Mouse (Mus musculus): Measurements from ENCODE around the gene Cacnb1.
A peak's percentile ranks its signal among the peaks of the same experiment; 100 is the strongest.

Gene Cacnb1

DNA sequence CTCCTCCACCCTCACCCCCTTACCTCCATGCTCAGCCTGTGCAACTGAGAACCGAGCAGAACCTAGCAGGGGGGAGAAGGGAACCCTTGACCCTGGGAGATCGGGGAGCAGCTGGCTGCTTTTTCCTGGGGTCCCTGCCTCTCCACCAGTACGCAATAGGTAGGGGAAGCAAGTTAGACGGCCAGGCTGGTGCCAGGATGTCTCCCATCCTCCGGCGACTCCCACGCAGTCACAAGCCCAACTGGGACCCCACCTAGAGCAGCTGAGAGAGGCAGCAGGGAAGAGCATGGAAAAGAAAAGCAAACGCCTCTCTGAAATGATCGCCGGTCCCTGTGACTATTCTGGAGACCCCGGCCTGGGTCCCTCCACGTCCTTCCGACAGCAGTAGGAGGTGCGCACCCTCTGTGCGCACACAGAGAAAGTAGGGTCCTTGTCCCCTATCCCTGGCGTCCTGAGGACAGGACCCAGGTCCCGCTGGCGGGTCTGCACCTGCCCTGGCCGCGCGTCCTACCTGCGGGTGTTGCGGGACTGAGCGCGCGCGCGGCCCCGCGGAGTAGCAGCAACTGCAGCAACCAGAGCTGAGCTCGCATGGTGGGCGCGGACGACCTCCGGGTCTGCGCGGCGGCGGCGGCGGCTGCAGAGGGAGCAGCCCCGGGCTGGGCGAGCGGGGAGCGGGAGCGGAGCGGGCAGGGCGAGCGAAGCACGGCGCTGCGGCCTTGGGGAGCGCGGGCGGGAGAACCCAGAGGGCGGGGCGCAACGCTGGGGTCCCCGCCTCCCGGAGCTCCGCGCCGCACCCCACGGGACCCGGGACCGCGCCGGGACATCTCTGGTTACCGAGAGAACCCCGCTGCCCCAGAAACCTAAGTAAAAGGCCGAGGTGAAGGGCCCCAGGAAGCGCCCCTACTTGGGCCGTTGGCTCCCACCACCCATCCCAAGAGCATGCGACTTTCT is 36.8 kb downstream of the Cacnb1 start, which contains the start of gene Plxdc1:
Plxdc1 (minus strand) TSS at position 718 of the 951 bp plus-strand sequence.
- peak; percentile 59 for DNase-seq

DNA sequence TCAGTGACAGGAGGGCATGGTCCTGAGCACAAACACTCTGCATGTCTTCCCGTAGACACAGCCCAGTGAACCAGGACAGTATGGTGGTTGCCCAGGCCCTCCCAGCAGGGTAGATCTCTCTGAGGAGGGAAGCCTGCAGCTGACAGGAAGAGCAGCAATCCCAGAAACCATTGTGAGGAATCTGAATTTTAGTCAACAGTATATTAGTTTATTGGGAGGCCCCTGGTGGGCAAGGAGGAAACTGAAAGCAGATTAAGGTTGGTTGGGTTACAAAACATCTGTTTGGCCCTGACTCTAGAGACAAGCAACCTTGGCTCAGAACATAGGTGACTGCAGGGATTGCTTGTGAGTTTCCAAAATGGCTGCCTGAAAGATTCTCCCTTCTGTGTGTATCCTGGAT is 38.9 kb downstream of the Cacnb1 start:
- DNase-seq = no peak

DNA sequence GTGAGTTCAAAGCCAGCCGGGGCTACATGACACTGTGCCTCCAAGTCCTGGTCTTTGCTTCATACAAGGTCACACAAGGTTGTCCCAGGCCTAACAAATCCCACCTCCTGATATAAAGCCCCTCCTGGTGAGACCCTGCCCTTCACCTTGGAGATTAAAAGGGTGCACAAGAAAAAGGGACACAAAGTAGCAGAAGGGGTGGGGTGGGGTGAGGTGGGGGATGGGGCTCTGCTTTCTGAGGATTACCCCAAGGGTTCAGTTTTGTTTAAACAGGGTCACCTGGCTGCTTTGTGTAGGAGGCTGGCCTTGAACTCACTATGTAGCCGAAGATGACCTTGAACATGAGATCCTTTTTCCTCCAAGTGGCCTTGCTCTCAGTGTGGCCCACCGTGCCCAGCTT is 39.3 kb downstream of the Cacnb1 start:
- DNase-seq = no peak

DNA sequence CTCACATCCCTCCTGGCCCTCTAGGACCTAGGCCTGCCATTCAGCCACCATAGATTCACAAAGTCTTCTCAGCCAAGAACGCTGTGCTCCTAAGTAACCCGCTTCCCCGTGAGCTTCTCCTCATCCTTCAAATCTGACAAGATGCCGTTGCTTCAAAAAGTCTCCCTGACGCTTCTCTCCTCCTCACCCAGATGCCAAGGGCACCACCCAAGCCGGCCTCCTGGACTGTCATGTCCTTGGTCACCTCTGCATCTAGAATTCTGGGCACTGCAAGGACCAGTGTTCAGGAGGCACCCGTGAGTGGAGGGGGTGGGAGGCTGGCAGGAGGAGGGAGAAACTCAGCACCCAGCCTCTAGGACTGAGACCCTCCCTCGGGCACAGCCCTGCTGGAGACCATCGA is 40.1 kb downstream of the Cacnb1 start:
- no peak for DNase-seq

DNA sequence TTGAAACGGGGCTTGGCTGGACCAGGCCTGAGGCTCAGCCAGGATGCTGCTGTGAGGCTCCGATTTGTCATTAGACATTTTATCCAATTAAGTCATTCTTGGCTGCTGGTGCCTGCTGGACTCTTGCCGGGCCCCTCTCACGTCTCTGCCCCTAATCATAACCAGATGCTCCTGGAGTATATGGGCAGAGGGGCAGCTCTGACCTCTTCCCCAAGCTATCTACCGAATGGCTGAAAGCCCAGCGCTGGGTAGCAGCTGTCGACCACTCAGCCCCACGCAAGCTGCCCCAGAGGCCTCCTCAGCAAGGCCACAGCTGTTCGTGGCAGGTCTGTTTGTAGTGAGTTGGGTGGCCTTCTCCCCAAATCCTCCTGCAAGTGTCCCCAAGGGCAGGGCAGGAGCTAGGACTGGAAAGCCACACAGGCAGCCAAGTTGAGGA is 42.3 kb downstream of the Cacnb1 start:
- peak; percentile 65 for DNase-seq

DNA sequence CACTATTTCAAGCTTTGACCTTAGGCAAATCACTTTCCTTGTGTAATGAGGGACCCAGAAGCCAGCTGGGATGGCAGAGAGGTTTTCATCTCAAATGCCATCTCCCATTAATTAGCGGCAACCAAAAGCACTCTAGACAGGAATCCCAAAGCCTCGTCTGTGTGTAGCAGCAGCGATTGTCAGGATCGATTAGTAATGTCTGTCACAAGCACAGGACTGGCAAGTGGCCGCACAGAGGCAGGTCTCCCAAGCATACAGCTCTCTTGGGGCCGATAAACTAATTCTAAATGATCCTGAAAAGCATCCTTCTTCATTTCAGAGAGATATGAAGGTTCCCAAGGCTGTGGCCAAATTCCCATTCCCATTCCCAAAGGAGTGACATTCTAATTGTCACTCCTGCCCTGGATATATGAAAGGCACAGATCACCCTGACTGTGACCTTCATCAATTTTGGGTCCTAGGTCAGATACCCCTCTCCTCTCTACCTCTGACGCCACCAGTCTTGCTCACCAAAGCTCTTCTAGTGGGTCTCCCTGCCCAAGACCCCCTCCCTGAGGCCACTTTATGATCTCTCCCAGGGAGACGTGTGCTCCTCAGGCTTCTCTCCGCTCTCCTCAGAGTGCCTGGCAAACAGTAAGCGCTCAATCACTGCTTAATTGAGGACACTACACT is 42.9 kb downstream of the Cacnb1 start:
- DNase-seq = peak; percentile 62

DNA sequence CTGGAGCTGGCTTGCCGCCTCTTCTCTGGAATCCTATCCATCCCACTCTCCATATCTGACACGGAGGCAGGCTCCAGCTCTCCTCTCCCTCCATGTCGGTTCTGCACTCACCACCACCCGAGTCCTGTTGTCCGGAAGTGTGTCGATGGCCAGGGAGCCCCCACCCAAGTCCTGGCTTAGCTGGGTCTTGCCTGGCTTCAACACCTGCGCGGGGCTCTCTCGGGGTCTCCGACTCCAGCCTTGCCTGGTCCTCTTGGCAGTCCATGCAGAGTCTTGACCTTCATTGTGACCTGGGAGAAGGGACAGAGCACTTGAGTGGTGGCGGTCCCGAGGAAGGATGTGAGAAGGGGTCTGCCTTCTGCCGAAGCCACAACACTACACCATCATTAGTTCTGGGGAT is 44.4 kb downstream of the Cacnb1 start:
- no peak for DNase-seq

DNA sequence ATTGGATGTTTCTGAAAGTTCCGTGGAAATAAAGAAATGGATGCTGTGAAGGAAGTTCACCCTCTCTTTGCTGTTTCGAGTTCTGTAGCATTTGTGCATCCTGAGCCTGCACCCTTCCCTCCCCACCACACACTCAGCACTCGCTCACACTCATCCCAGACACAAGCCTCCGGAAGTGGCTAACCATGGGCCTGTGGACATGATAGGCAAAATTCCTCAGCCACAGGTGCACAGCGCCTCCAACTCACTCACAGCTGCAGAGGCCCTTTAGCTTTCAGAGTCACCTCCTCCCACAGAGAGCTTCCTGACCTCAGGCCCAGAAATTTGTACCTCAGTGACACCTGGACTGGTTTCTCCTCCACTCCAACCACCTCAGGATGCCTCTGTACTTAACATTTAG is 45.0 kb downstream of the Cacnb1 start:
- DNase-seq = no peak

DNA sequence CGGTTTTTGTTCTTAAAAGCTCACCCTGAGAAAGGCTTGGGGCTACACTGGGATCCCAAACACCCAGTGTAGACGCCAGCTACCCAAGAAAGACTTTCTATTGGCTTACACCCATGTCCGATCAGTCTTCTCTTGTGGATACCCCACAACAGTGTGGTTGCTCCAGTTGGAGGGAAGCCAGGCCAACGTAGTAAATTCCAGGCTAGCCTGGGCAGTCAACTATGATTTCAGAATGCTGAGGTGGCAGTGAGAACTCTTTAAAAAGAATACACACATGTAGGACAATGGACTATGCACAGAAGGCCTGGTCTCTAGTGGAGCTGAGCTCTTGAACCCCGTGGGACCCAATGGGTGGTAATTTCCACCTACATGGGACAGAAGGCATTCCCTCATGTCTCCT is 48.1 kb downstream of the Cacnb1 start:
- no peak for DNase-seq

DNA sequence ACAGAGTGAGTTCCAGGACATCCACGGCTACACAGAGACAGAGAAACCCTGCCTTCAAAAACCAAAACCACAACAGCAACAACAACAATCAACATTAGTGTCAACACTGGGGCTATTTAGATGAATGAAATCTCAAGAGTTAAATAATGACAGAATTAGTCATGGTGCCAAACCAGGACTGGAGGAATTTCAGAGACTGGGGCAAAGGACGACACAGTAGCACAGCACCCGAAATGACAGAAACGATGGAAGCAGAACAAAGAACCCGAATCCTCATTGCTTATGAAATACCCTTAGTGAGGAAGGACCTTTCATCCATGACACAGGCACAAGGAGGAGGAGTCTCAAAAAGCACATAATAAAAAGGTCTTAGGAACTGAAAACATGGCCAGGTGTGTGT is 48.7 kb downstream of the Cacnb1 start:
- no peak for DNase-seq

DNA sequence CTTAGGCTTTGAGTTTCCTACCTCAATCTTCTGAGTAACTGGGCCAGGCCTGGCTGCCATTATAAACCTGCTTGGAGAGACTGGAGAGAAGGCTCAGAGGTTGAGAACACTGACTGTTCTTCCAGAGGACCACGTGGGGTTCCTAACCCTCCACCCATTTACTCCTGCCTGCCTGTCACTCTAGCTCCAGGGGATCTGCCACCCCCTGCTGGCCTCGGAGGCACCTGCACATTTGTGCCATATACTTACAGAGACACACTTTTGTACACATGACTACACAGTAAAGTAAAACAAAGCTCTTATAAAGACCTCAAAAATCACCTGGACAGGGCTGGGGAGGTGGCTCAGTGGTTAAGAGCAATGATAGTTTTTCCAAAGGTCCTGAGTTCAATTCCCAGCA is 50.4 kb downstream of the Cacnb1 start:
- no peak for DNase-seq

DNA sequence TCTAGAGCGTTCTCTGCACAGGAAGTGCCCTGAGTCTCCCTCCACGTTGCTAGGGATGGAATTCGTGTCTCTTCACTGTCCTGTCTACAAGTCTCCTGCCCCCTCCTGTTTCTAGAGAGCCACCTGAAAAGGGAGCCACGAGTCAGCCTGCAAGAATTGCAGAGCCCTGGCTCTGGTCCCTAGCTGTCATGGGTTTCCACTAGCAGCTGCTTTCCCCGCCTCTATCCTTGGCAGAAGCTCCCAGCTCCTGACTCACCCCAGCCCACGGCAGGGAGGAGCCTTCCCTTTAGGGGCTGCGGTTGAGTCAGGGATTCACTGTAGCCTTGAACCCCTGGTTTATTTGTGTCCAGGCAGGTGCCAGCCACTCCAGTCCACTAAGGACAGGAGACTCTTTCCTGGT is 51.6 kb downstream of the Cacnb1 start:
- DNase-seq = no peak

DNA sequence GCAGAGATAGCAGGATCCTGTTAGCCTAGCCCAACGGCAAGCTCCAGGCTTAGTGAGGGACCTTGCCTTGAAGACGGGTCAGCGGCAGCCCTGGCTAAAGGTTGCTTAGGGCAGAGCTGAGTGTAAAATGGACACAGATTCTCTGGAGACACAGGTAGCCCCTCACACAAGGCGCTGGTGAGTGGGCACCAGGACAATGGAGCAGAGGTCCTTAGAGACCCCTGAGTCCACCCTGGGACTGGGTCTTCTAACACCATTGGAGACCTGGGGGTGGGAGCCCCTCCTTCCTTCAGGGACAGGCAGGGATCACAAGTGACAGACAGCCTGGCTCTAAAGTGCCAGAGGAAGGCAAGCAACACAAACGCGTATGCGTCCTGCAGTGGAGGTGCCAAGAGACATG is 52.1 kb downstream of the Cacnb1 start:
- DNase-seq = no peak

DNA sequence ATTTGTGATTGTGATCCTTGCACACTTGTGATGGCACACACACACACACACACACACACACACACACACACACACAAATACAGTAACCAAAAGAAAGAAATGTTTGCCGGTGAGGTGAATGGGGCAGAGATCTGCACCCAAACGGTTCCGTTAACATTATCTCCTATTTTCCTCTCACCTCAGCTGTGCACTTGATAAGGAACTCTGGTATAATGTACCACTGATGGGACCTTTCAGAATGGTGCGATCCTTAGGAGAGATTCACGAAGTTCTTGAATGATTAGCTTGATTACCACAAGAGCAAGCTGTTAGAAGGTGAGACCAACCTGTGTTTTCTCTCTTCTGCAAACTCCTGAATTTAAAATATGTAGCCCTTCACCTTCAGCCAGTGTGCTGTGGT is 54.4 kb downstream of the Cacnb1 start:
- DNase-seq = no peak

DNA sequence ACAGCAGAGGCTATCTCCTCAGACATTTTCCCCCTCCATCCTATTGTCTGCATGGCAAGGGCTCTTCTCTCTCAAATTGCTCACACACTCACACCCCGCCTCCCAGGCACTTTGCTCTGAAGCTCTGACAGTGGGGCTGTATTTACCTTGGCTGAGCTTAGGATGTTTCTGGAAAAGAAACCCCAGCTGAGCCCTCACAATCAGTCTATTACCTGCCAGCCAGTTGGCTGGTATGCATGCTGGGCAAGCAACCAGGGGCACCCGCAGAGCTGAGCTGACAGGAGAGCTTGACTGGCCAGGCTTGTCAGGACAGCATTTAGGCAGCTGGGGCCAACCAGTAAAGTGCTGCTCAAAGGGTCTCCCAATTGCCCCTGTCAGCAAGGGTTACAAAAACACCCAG is 55.7 kb downstream of the Cacnb1 start:
- DNase-seq = no peak

DNA sequence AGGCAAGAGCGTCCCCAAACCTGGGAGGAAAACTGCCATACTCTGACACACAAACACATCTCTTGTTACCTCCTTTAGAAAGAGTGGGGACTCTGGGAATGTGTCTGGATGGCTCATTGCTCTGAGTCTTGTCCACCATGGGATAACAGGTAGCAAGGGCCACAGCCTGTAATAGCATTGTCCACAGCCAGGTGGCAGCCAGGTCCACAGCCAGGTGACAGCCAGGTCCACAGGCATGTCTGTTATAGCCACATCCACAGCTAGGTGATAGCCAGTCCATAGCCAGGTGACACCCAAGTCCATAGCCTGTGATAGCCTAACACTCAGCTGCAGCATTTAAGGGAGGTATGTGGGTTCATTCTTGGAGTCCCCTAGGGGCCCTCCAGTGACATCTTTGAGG is 61.9 kb downstream of the Cacnb1 start:
- no peak for DNase-seq

DNA sequence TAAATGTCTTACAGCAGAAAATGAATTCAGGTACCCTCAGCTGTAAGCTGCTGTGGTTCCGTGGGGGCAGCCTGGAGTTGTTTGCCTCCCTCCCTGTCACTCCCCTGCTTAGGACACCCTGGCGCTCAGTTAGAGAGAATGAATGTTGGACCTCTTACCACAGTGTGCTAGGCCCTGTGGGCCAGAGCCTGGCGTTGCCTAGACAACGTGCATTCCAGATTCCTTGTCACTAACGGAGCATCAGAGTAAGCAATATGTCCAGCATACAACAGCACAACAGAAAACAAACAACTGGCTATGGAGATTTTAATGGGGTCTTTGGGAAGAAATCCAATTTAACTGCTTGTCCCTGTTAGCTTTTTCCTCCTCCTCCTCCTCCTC is 63.5 kb downstream of the Cacnb1 start:
- DNase-seq = peak; percentile 32

DNA sequence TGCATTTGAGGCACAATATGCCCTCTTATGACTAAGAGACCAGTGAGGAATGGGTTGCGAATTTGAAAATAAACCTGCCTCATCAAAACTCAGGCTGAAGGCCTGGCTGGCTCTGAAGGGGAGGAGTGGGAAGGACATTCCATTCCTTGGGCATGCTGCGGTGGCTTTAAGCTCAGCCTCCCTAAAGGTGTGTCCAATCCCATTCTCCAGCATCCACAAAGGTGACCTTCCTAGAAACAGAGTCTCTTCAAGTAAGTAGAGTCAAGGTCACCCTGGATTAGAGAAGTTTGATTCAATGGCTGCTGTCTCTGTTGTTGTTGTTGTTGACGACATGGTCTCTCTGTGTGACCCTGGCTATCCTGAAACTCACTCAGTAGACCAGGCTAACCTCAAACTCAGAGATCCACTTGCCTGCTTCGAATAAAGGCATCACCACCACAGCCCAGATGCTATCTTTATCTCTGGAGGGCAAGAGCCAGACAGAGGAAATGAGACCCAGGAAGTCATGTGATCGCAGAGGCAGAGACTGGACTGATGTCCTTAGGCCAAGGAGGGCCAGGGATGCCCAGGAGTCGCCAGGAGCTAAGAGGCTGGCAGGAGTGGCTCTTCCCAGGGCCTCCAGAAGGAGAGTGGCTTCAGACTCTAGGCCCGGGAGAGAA is 64.1 kb downstream of the Cacnb1 start:
- no peak for DNase-seq

DNA sequence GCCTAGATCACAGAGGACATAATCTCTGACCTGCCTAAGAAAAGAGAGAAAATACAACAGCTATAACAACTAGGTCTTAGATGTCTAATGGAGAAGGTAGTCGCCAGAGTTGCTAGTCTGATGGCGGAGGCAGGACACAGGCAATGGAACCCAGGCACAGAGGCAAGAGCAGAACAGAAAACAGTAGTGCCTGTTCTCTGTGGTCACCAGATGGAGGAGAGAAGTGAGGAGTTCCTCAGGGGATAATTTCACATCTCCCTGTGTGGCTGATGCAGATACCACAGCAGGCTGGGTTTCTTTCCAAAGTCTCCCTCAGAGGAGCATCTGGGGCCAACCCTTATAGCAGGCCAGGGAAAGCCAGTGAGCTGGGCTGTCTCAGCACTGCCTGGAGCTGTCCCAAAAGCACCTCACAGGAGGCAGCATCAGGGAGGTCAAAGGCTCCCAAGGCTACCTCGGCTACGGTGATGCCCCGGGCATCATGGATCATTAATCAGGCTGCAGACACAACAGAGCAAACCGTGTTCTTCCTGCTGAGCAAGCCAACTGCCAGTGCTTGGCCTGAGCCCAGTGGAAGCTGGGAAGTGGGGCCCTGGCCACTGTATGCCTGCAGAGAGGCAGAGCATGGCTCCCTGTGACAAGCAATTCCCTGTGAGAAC is 65.8 kb downstream of the Cacnb1 start:
- DNase-seq = peak; percentile 37

DNA sequence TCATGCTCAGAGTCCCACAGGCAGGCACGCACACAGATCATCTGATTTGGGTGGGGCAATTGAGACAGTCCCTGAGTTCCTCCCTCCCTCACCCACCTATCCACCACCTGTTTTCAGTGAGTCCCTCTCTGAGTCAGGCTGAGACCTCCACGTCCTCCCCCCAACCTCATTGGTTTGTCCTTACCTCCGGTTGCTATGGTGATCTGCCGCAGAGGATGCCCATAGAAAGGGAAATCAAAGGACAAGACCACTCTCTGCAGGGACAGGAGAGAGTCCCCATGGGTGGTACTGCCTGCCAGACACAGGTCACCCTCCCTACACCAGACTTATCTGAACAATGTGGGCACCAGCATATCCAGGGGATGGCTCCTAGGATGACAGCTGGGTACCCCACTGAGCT is 66.9 kb downstream of the Cacnb1 start:
- no peak for DNase-seq

DNA sequence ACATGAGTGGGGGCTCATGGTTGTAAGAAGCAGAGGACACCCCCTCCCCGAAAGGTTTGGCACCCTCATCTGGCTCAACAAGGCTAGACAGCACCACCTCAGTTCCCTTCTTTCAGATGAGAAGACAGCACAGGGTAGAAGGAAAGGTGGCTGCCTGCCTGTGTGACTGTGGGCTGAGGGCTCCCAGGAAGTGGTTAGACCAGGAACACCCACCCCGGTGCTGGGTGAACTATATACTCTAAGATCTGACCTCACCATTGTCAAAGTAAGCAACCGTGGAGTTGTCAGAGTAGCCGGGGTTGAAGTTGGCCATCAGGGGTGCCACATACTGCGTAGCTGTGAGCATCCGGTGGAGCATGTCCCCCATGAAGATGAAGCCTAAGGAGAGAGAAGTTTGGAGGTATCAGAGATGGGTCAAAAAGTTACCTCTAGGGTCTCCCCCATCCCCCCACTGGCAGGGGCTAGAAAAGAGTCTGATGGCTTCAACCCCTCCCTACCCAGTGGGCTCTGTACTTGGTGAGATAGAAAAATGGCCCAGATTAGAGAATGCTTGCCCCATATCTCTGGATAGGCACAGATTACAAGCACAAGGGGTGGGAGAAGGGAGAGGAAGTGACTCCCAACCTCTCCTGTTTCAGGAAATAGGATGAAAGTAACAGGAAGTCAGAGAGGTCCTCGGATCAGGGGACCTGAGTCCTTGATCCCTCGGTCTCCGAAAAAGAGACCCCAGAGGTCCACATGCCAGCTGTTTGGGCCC is 67.5 kb downstream of the Cacnb1 start:
- DNase-seq = no peak

DNA sequence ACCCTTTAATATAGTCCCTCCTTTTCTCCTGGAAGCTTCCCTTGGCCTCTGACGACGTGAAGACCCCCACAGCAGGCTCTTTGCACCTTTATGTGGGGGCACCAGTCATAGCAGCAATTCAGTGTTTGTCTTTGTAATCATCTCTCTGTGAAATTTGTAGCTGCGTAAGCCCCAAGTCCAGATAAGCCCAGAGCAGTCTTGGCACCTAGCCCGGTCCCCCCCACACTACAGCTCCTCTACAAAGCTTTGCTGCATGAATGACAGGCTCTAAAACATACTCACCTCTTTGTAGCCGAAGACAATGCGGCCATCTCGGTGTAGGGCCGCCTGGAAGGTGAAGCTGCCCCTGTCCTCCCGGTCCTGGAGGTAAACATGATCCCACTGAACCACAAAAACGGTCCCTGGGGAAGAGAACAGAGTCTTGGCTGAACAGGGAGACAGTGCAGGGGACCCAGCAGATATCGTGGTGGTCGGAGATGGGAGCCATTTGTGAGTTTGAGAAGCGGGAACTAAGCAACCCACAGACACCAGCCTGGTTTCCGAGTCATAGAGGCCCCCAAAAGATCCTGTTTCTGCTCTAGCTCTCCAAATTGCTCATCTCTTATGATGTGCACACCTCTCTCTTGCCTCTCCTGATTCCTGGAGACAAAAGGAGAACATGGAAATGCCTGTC is 68.2 kb downstream of the Cacnb1 start:
- DNase-seq = no peak

Data from retina, postnatal 1 day (tissue).